Mouse (Mus musculus) heart, postnatal 36 days (tissue): ENCODE results near the gene Ankrd34b. TPM values are rescaled to one million over a fixed set of nuclear protein-coding genes. Genes with fewer than 3 reads are reported as not detected.

Experiments used
- DNase-seq, 2 experiments: peaks; one replicate each; pipeline ENCODE4 v3.0.0; 2021 to 2022
- intact Hi-C: fragments of 180-260 bp; cut with DNase I; formaldehyde crosslinking; loops from one replicate; pipeline ENCODE4 v1.15.1; 2025
- total RNA-seq, 2 experiments: library from RNA; stranded (reverse); gene quantifications; 2 replicates each; pipeline ENCODE4 v1.2.3; 2021

Ankrd34b gene
- total RNA-seq, 2 experiments from 2014 or later, result 0.08 TPM; not detected in 1

GRCm38 (mm10) chr13:92490817-92491216 lies 65.1 kb downstream of the Ankrd34b start:
- no peak for DNase-seq
- intact Hi-C loops, result no loop called here

Other genes with a start within 250 kb of the Ankrd34b start
- not detected for gene Gm20379, start 119.9 kb upstream of the Ankrd34b start, total RNA-seq
- gene Dhfr, start 71.2 kb upstream of the Ankrd34b start, total RNA-seq, result 1 to 10 TPM in 1 of 2 experiments, under 1 TPM in 1; 0.87 to 1.2 TPM
- gene Msh3, start 70.9 kb upstream of the Ankrd34b start, total RNA-seq, result 10 to 100 TPM in 1 of 2 experiments, 1 to 10 TPM in 1; 9.5 to 11.3 TPM
- gene Fam151b, start 58.1 kb downstream of the Ankrd34b start, total RNA-seq, result 1 to 10 TPM; 1.8 to 2.5 TPM
- 10 to 100 TPM; 11.4 to 12.4 TPM for gene Zfyve16, start 105.0 kb downstream of the Ankrd34b start, total RNA-seq
- gene Spz1, start 150.3 kb downstream of the Ankrd34b start, total RNA-seq, result not detected
- gene Serinc5, start 185.2 kb downstream of the Ankrd34b start, total RNA-seq, result 10 to 100 TPM; 15.4 to 18.5 TPM